Mouse (Mus musculus): Measurements from ENCODE around the gene Ddah1.

DNA sequence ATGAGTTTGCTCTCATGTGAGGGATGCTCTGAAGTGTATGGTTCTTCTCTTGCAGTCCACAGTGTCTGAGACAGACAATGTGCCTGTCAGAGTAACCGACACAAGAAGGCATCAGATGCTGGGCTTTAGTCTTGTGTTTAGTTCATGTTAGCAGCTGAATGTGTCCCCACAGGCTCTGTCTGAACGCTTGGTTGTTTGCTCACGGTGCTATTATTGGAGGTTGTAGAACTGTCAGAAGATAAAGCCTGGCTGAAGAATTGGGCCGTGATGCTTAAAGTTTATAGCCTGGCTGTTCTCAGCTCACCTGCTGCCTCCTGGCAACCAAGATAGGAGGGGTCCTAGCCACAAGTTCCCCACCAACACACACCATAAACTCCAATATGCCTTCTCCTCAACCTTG lies 104.0 kb downstream of the Ddah1 start:
- TF ChIP-seq CTCF (IDR thresholded peaks at IDR 0.05; ENCODE audit: extremely low read depth, insufficient read depth, low read length) (no peak), POLR2A (IDR thresholded peaks at IDR 0.05; ENCODE audit: extremely low read depth, insufficient read depth, low read length) (no peak)
